Mouse (Mus musculus): ENCODE results near the gene Mthfd2l. TPM values are rescaled to one million over a fixed set of nuclear protein-coding genes. Genes with fewer than 3 reads are reported as not detected.

Mthfd2l gene
- 61.7 and 68.1 TPM in 2 replicates for polyA plus RNA-seq (2015; fragmentation: Nextera tagmentation; extraction: Ambion mirVana)

- under 1% methylated on average over 78 of the region's 79 CpGs for WGBS
These were observed at the start of gene Mthfd2l for GRCm38 (mm10) chr5:90930971-90931851. Mthfd2l (plus strand) TSS chr5:90931117.

GRCm38 (mm10) chr5:90881682-90882081 lies 49.2 kb upstream of the Mthfd2l start:
- 93% methylated on average over 5 of the region's 5 CpGs for WGBS
- no peaks in the 10 kb centered on the region for H3K36me3 ChIP-seq
- no peak overlapping the region for H3K27ac ChIP-seq (replicated peaks)

More at GRCm38 (mm10) chr5:90930971-90931851, at the start of gene Mthfd2l:
- H3K36me3 ChIP-seq: peaks cover 5% of the 10 kb centered on the region; the same call in 1 of the 2 replicates
- no peaks in the 10 kb centered on the region for H3K27me3 ChIP-seq
- H3K27ac ChIP-seq (replicated peaks): peak within 1 kb of the TSS; percentile 97
- H3K9me3 ChIP-seq: no peaks in the 10 kb centered on the region
- H3K9ac ChIP-seq: peak within 1 kb of the TSS; percentile 90
- H3K4me2 ChIP-seq: peak within 1 kb of the TSS; percentile 59
- ATAC-seq (ENCODE audit: low FRiP score, low read depth): peak; percentile 97
- peaks cover 14% of the 10 kb centered on the region for H3K4me1 ChIP-seq (replicated peaks)
- peak within 1 kb of the TSS; percentile 66 for H3K4me3 ChIP-seq

GRCm38 (mm10) chr5:90882146-90882545 lies 48.8 kb upstream of the Mthfd2l start:
- Histone ChIP-seq H3K4me2 (no peak overlapping the region), H3K36me3 (no peaks in the 10 kb centered on the region), H3K4me1 (replicated peaks) (no peaks in the 10 kb centered on the region), H3K9me3 (no peaks in the 10 kb centered on the region), H3K27ac (replicated peaks) (no peak overlapping the region), H3K4me3 (no peak overlapping the region), H3K9ac (no peak overlapping the region), H3K27me3 (no peaks in the 10 kb centered on the region)
- WGBS: 70% methylated on average over 5 of the region's 5 CpGs
- no peak for ATAC-seq (ENCODE audit: low FRiP score, low read depth)

More at GRCm38 (mm10) chr5:90881682-90882081, 49.2 kb upstream of the Mthfd2l start:
- ATAC-seq (ENCODE audit: low FRiP score, low read depth): no peak
- Histone ChIP-seq H3K27me3 (no peaks in the 10 kb centered on the region), H3K9me3 (no peaks in the 10 kb centered on the region), H3K9ac (no peak overlapping the region), H3K4me1 (replicated peaks) (no peaks in the 10 kb centered on the region), H3K4me2 (no peak overlapping the region), H3K4me3 (no peak overlapping the region)

- 54% methylated on average over 2 of the region's 2 CpGs for WGBS
- no peak overlapping the region for H3K27ac ChIP-seq (replicated peaks)
- H3K36me3 ChIP-seq: no peaks in the 10 kb centered on the region
- no peak overlapping the region for H3K4me2 ChIP-seq
- H3K27me3 ChIP-seq: 0 out of 2 replicates have a peak, but pooled peaks cover 2% of the 10 kb centered on the region
- H3K9ac ChIP-seq: no peak overlapping the region
- H3K4me3 ChIP-seq: no peak overlapping the region
- no peaks in the 10 kb centered on the region for H3K9me3 ChIP-seq
- H3K4me1 ChIP-seq (replicated peaks): no peaks in the 10 kb centered on the region
- no peak for ATAC-seq (ENCODE audit: low FRiP score, low read depth)
These were observed 46.2 kb upstream of the Mthfd2l start for GRCm38 (mm10) chr5:90884628-90885242.

- Histone ChIP-seq H3K9me3 (no peaks in the 10 kb centered on the region), H3K36me3 (no peaks in the 10 kb centered on the region), H3K4me3 (no peak overlapping the region), H3K4me1 (replicated peaks) (peaks cover 9% of the 10 kb centered on the region; the same call in 1 of the 2 replicates), H3K9ac (no peak overlapping the region), H3K27ac (replicated peaks) (no peak overlapping the region), H3K27me3 (0 out of 2 replicates have a peak, but pooled peaks cover 2% of the 10 kb centered on the region), H3K4me2 (no peak overlapping the region)
- no peak for ATAC-seq (ENCODE audit: low FRiP score, low read depth)
- 82% methylated on average over 5 of the region's 5 CpGs for WGBS
These were observed 42.3 kb upstream of the Mthfd2l start for GRCm38 (mm10) chr5:90888661-90889060.

- Histone ChIP-seq H3K4me3 (peak within 1 kb of the TSS; percentile 56), H3K36me3 (no peaks in the 10 kb centered on the region), H3K4me2 (peak within 1 kb of the TSS; percentile 99), H3K9me3 (no peaks in the 10 kb centered on the region), H3K4me1 (replicated peaks) (peaks cover 9% of the 10 kb centered on the region; the same call in 1 of the 2 replicates), H3K27me3 (0 out of 2 replicates have a peak, but pooled peaks cover 2% of the 10 kb centered on the region), H3K9ac (peak within 1 kb of the TSS; percentile 49), H3K27ac (replicated peaks) (no peak within 1 kb of the TSS)
- WGBS: 4% methylated on average over 30 of the region's 30 CpGs
- ATAC-seq (ENCODE audit: low FRiP score, low read depth): peak; percentile 89
These were observed 40.1 kb upstream of the Mthfd2l start, which contains the start of gene Cxcl1 for GRCm38 (mm10) chr5:90890519-90891463. Cxcl1 (plus strand) TSS chr5:90891241.

- Histone ChIP-seq H3K4me2 (peak overlapping the region; percentile 99), H3K9ac (peak overlapping the region; percentile 49), H3K27me3 (0 out of 2 replicates have a peak, but pooled peaks cover 2% of the 10 kb centered on the region), H3K4me1 (replicated peaks) (peaks cover 9% of the 10 kb centered on the region; the same call in 1 of the 2 replicates), H3K36me3 (no peaks in the 10 kb centered on the region), H3K27ac (replicated peaks) (no peak overlapping the region), H3K9me3 (no peaks in the 10 kb centered on the region), H3K4me3 (peak overlapping the region; percentile 56)
- 22% methylated on average over 10 of the region's 10 CpGs for WGBS
- ATAC-seq (ENCODE audit: low FRiP score, low read depth): no peak
These were observed 39.5 kb upstream of the Mthfd2l start for GRCm38 (mm10) chr5:90891464-90891813.

- H3K4me1 ChIP-seq (replicated peaks): peaks cover 9% of the 10 kb centered on the region; the same call in 1 of the 2 replicates
- H3K27ac ChIP-seq (replicated peaks): no peak overlapping the region
- H3K36me3 ChIP-seq: no peaks in the 10 kb centered on the region
- no peak overlapping the region for H3K4me3 ChIP-seq
- H3K9me3 ChIP-seq: no peaks in the 10 kb centered on the region
- H3K4me2 ChIP-seq: no peak overlapping the region
- 81% methylated on average over 8 of the region's 8 CpGs for WGBS
- no peak for ATAC-seq (ENCODE audit: low FRiP score, low read depth)
- no peak overlapping the region for H3K9ac ChIP-seq
- 0 out of 2 replicates have a peak, but pooled peaks cover 2% of the 10 kb centered on the region for H3K27me3 ChIP-seq
These were observed 36.7 kb upstream of the Mthfd2l start for GRCm38 (mm10) chr5:90894231-90894630.

GRCm38 (mm10) chr5:90897429-90897828 lies 33.5 kb upstream of the Mthfd2l start:
- H3K4me3 ChIP-seq: no peak overlapping the region
- H3K27ac ChIP-seq (replicated peaks): no peak overlapping the region
- H3K27me3 ChIP-seq: no peaks in the 10 kb centered on the region
- H3K9me3 ChIP-seq: no peaks in the 10 kb centered on the region
- no peak for ATAC-seq (ENCODE audit: low FRiP score, low read depth)
- peaks cover under 1% of the 10 kb centered on the region; the same call in 1 of the 2 replicates for H3K4me1 ChIP-seq (replicated peaks)
- no peak overlapping the region for H3K9ac ChIP-seq
- H3K4me2 ChIP-seq: no peak overlapping the region
- H3K36me3 ChIP-seq: no peaks in the 10 kb centered on the region
- WGBS: 75% methylated on average over 3 of the region's 3 CpGs

- ATAC-seq (ENCODE audit: low FRiP score, low read depth): no peak
- Histone ChIP-seq H3K4me1 (replicated peaks) (peaks cover 14% of the 10 kb centered on the region), H3K4me3 (no peak overlapping the region), H3K27me3 (no peaks in the 10 kb centered on the region), H3K9me3 (no peaks in the 10 kb centered on the region), H3K36me3 (no peaks in the 10 kb centered on the region), H3K27ac (replicated peaks) (no peak overlapping the region), H3K4me2 (no peak overlapping the region), H3K9ac (no peak overlapping the region)
- WGBS: 87% methylated on average over 5 of the region's 5 CpGs
These were observed 31.6 kb upstream of the Mthfd2l start for GRCm38 (mm10) chr5:90899308-90899707.

GRCm38 (mm10) chr5:90900147-90900546 lies 30.8 kb upstream of the Mthfd2l start:
- no peak for ATAC-seq (ENCODE audit: low FRiP score, low read depth)

More at GRCm38 (mm10) chr5:90900147-90900546, 30.8 kb upstream of the Mthfd2l start:
- Histone ChIP-seq H3K27me3 (0 out of 2 replicates have a peak, but pooled peaks cover 3% of the 10 kb centered on the region), H3K4me1 (replicated peaks) (peaks cover 14% of the 10 kb centered on the region), H3K27ac (replicated peaks) (no peak overlapping the region), H3K36me3 (no peaks in the 10 kb centered on the region), H3K9ac (no peak overlapping the region), H3K9me3 (no peaks in the 10 kb centered on the region), H3K4me3 (no peak overlapping the region), H3K4me2 (no peak overlapping the region)
- 53% methylated on average over 7 of the region's 7 CpGs for WGBS
